Comparison of ENCODE assay signal across 11 mouse cellular contexts in genomic region chr5:31591122-31591521, GRCm38 (mm10).
"Had no signal": no experiment of that assay in that cellular context is flagged by ENCODE, and none has a peak within 500 bp of the region (broad histone marks: within the 10 kb centered on the region; RNA-seq: fewer than 3 reads in every experiment).

No protein-coding gene starts in this region.

- ATAC-seq: liver, postnatal 0 days; lung, postnatal 0 days; midbrain, embryonic 16.5 days had no signal

- DNase-seq: liver, postnatal 0 days; lung, adult 2 months; lung, postnatal 14 days; lung, postnatal 36 days; midbrain, embryonic 14.5 days; right cerebral cortex, postnatal 14 days; thymus, adult 18-20 months; thymus, postnatal 14 days; thymus, postnatal 36 days had no signal
